Mouse (Mus musculus) brain, adult 10 weeks (tissue): ENCODE data around the gene 1700123K08Rik. TPM values are rescaled to one million over a fixed set of nuclear protein-coding genes. Genes with fewer than 3 reads are reported as not detected.

Source experiments
- polyA plus RNA-seq: library from polyadenylated mRNA; stranded (reverse); fragments of 350-450 nt; fragmentation: Illumina TruSeq; extraction: RNeasy Lipid Tissue Mini Kit (QIAGEN cat#74804); gene quantifications from one replicate; pipeline ENCODE4 v1.2.3, GENCODE M21; 2015; ENCODE audit warnings: low read depth, low replicate concordance

The 1700123K08Rik gene
- polyA plus RNA-seq, result not detected

GRCm38 (mm10) chr5:138564612-138565011, at the start of gene 1700123K08Rik:
Gene 1700123K08Rik (minus strand): TSS chr5:138564712.

Other genes with a start within 250 kb of the 1700123K08Rik start
- gene Pvrig, start 222.8 kb downstream of the 1700123K08Rik start, polyA plus RNA-seq, result not detected
- gene Zfp157, start 123.2 kb downstream of the 1700123K08Rik start, polyA plus RNA-seq, result 15.3 TPM
- gene Zfp68, start 55.0 kb upstream of the 1700123K08Rik start, polyA plus RNA-seq, result 33.6 TPM
- gene A430033K04Rik, start 58.1 kb upstream of the 1700123K08Rik start, polyA plus RNA-seq, result 14.8 TPM
- 35.5 TPM for gene Fam20c, start 189.8 kb upstream of the 1700123K08Rik start, polyA plus RNA-seq